In genomic region chr1:46817934-46818333, GRCm38 (mm10) we compare ENCODE assay signal across 28 mouse cellular contexts.
"Had no signal": no experiment of that assay in that cellular context is flagged by ENCODE, and none has a peak within 500 bp of the region (broad histone marks: within the 10 kb centered on the region; RNA-seq: fewer than 3 reads in every experiment).

No protein-coding gene starts in this region.

- H3K4me2 ChIP-seq: embryonic facial prominence, embryonic 12.5 days; embryonic facial prominence, embryonic 13.5 days; embryonic facial prominence, embryonic 15.5 days; forebrain, embryonic 12.5 days; forebrain, embryonic 13.5 days; forebrain, embryonic 15.5 days had no signal

- H3K27ac ChIP-seq: embryonic facial prominence, embryonic 10.5 days; embryonic facial prominence, embryonic 12.5 days; embryonic facial prominence, embryonic 13.5 days; embryonic facial prominence, embryonic 15.5 days; forebrain, embryonic 10.5 days; forebrain, embryonic 12.5 days; forebrain, embryonic 13.5 days; forebrain, embryonic 15.5 days; gastrocnemius, adult 2 months had no signal

- H3K27me3 ChIP-seq: embryonic facial prominence, embryonic 12.5 days; embryonic facial prominence, embryonic 13.5 days; embryonic facial prominence, embryonic 15.5 days; forebrain, embryonic 12.5 days; forebrain, embryonic 13.5 days; forebrain, embryonic 15.5 days had no signal

- H3K9ac ChIP-seq: embryonic facial prominence, embryonic 12.5 days; embryonic facial prominence, embryonic 13.5 days; embryonic facial prominence, embryonic 15.5 days; forebrain, embryonic 12.5 days; forebrain, embryonic 13.5 days; forebrain, embryonic 15.5 days; forebrain, postnatal 0 days had no signal

- DNase-seq: cerebellum, adult 2 months; cerebellum, adult 8-10 months; cerebellum, adult 9-10 months; cerebellum, adult 9-11 months; cerebellum, postnatal 10 days; cerebellum, postnatal 14 days; cerebellum, postnatal 25 days; cerebellum, postnatal 36 days; embryo, embryonic 11 days; forebrain, postnatal 0 days; gastrocnemius, adult 2 months; gastrocnemius, postnatal 10 days; gastrocnemius, postnatal 14 days; gastrocnemius, postnatal 25 days; gastrocnemius, postnatal 36 days; heart, adult 11 months; heart, adult 18-20 months had no signal

- ATAC-seq: forebrain, embryonic 13.5 days; forebrain, embryonic 14.5 days; forebrain, embryonic 15.5 days; forebrain, embryonic 16.5 days; forebrain, postnatal 0 days had no signal

- H3K4me1 ChIP-seq: embryonic facial prominence, embryonic 10.5 days; embryonic facial prominence, embryonic 12.5 days; embryonic facial prominence, embryonic 13.5 days; embryonic facial prominence, embryonic 15.5 days; forebrain, embryonic 10.5 days; forebrain, embryonic 12.5 days; forebrain, embryonic 13.5 days; forebrain, embryonic 15.5 days had no signal

- H3K9me3 ChIP-seq: embryonic facial prominence, embryonic 10.5 days; embryonic facial prominence, embryonic 12.5 days; embryonic facial prominence, embryonic 13.5 days; embryonic facial prominence, embryonic 15.5 days; forebrain, embryonic 10.5 days; forebrain, embryonic 12.5 days; forebrain, embryonic 13.5 days; forebrain, embryonic 15.5 days had no signal

- H3K4me3 ChIP-seq: embryonic facial prominence, embryonic 10.5 days; embryonic facial prominence, embryonic 12.5 days; embryonic facial prominence, embryonic 13.5 days; embryonic facial prominence, embryonic 15.5 days; erythroblast, embryonic 14.5 days; forebrain, embryonic 10.5 days; forebrain, embryonic 12.5 days; forebrain, embryonic 13.5 days; forebrain, embryonic 15.5 days; gastrocnemius, adult 2 months had no signal
